Mouse (Mus musculus) adrenal gland, adult (tissue): ENCODE measurements around the gene Rps27l.

ENCODE experiments used
- DNase-seq, 2 experiments: peaks; one replicate each; pipeline ENCODE4 v3.0.0; 2022 to 2023; ENCODE audit warnings: low spot score in 1 of 2; ENCODE audit not compliant: inconsistent age in 2 of 2

The Rps27l gene

GRCm38 (mm10) chr9:66978468-66978867 is 32.6 kb downstream of the Rps27l start:
- no peak for DNase-seq

GRCm38 (mm10) chr9:66980458-66980857 is 34.6 kb downstream of the Rps27l start:
- DNase-seq, result peak; percentile 59 to 86

- DNase-seq, result no peak
Observed at GRCm38 (mm10) chr9:66982085-66982484, 36.2 kb downstream of the Rps27l start.

- DNase-seq, result no peak
Observed at GRCm38 (mm10) chr9:66985377-66985776, 39.5 kb downstream of the Rps27l start.

GRCm38 (mm10) chr9:66988198-66988887 is 42.5 kb downstream of the Rps27l start:
- no peak for DNase-seq

- DNase-seq, result no peak
Observed at GRCm38 (mm10) chr9:66988888-66989414, 43.1 kb downstream of the Rps27l start.

- DNase-seq, result no peak
Observed at GRCm38 (mm10) chr9:66989581-66989980, 43.7 kb downstream of the Rps27l start.

GRCm38 (mm10) chr9:66990046-66990445 is 44.2 kb downstream of the Rps27l start:
- DNase-seq, result no peak

- DNase-seq, result no peak
Observed at GRCm38 (mm10) chr9:66991021-66991749, 45.3 kb downstream of the Rps27l start.

- no peak for DNase-seq
Observed at GRCm38 (mm10) chr9:66991750-66992410, 46.0 kb downstream of the Rps27l start.
